Mouse (Mus musculus): ENCODE measurements around the gene Map3k11. TPM values are rescaled to one million over a fixed set of nuclear protein-coding genes. Genes with fewer than 3 reads are reported as not detected.

Map3k11 gene
- polyA plus RNA-seq, 1 experiment, result 19.0 TPM

DNA sequence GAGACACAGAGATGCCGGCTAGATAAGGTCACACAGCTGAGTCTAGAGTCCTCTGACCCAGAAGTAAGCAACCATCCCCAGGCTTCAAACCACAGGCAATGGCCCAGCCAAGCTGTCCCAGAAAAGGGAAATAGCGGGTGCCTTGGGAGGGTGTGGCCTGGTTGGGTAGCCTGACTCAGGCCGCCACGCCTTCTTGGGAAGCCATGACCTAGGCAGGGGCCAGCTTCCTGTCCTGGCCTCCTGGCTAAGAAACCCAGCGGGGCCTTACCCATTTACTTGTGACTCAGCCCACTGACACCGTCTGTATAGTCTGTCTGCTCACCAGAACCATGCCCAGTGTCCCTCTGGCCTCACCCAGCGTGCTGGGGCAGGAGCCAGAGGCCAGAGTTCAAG is 36.0 kb downstream of the Map3k11 start:
- peak overlapping the region; percentile 100 for H3K4me2 ChIP-seq (ENCODE audit: low read depth)
- peak overlapping the region; percentile 15 for H3ac ChIP-seq (ENCODE audit: control insufficient read depth, insufficient read length)
- H3K36me3 ChIP-seq (ENCODE audit: control insufficient read depth, insufficient read depth), result peaks cover 40% of the 10 kb centered on the region
- peaks cover 63% of the 10 kb centered on the region for H3K79me2 ChIP-seq (ENCODE audit: control insufficient read depth, insufficient read depth)
- TF ChIP-seq POLR2AphosphoS2 (IDR thresholded peaks at IDR 0.05; ENCODE audit: insufficient read length, low read depth) (peak; percentile 83), MAX (IDR thresholded peaks at IDR 0.05; ENCODE audit: low read depth) (peak; percentile 32), CEBPB (IDR thresholded peaks at IDR 0.05; ENCODE audit: insufficient read depth, poor library complexity, severe bottlenecking) (no peak), USF1 (IDR thresholded peaks at IDR 0.05; ENCODE audit: low read depth) (no peak), MYOD1 (IDR thresholded peaks at IDR 0.05; ENCODE audit: control insufficient read depth in 1 of 3, insufficient read length in 2 of 3, low read depth in 2 of 3) (peak in 1 of 3 experiments; percentile 38), REST (IDR thresholded peaks at IDR 0.05; ENCODE audit: insufficient read depth, insufficient read length) (no peak), E2F4 (IDR thresholded peaks at IDR 0.05; ENCODE audit: insufficient read depth) (no peak), MYOG (IDR thresholded peaks at IDR 0.05; ENCODE audit: control insufficient read depth in 1 of 3, insufficient read depth in 1 of 3, insufficient read length in 2 of 3, low read depth in 2 of 3) (peak in 1 of 3 experiments; percentile 60), TCF3 (IDR thresholded peaks at IDR 0.05; ENCODE audit: insufficient read length, low read depth) (no peak), TCF12 (IDR thresholded peaks at IDR 0.05; ENCODE audit: insufficient read depth, poor library complexity, severe bottlenecking) (no peak), SRF (IDR thresholded peaks at IDR 0.05; ENCODE audit: control insufficient read depth, insufficient read length, low read depth) (peak; percentile 88), POLR2A (IDR thresholded peaks at IDR 0.05; ENCODE audit: insufficient read length, low read depth) (peak; percentile 89)
- H3K27me3 ChIP-seq (ENCODE audit: control insufficient read depth, insufficient read depth, insufficient read length), result no peaks in the 10 kb centered on the region
- H3K4me3 ChIP-seq, result peak overlapping the region; percentile 93

DNA sequence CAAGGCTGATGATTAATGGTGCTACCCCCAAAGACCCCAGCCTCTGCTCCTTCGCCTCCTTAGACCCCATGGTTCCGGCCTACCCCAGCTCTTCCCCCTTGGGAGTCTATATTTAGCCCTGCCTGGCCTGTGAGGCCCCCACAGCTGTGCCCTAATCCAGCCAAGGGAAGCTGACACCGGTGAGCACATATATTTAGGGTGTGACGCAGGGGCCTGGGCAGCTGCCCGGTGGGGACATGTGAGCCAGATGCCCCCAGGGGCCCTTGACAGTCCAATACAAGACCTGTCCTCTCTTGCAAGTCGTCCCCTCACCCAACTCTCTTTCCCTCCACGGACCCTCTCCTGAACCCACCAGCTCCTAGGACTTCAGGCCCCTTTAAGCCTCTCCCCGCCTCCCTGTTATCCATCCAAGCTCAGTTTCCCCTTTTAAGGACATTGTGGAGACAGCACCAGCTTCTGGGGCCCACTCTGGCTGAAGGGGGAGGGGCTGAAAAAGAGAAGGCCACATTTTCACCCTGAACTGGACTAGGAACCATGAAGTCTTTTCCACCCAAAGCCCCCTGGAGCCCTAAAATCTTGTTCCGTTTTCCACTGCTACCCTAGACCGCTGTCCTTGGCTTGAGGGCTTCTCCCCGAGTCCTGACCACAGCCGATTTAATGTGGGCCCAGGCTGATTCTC is 36.6 kb downstream of the Map3k11 start:
- Histone ChIP-seq H3K79me2 (ENCODE audit: control insufficient read depth, insufficient read depth) (peaks cover 63% of the 10 kb centered on the region), H3K4me2 (ENCODE audit: low read depth) (peak overlapping the region; percentile 100), H3ac (ENCODE audit: control insufficient read depth, insufficient read length) (peak overlapping the region; percentile 15), H3K36me3 (ENCODE audit: control insufficient read depth, insufficient read depth) (peaks cover 34% of the 10 kb centered on the region), H3K4me3 (peak overlapping the region; percentile 93), H3K27me3 (ENCODE audit: control insufficient read depth, insufficient read depth, insufficient read length) (no peaks in the 10 kb centered on the region)
- peak; percentile 79 for TF ChIP-seq TCF12 (IDR thresholded peaks at IDR 0.05; ENCODE audit: insufficient read depth, poor library complexity, severe bottlenecking)
- no peak for TF ChIP-seq POLR2AphosphoS2 (IDR thresholded peaks at IDR 0.05; ENCODE audit: insufficient read length, low read depth)
- TF ChIP-seq CEBPB (IDR thresholded peaks at IDR 0.05; ENCODE audit: insufficient read depth, poor library complexity, severe bottlenecking), result no peak
- TF ChIP-seq E2F4 (IDR thresholded peaks at IDR 0.05; ENCODE audit: insufficient read depth), result no peak
- TF ChIP-seq MAX (IDR thresholded peaks at IDR 0.05; ENCODE audit: low read depth), result no peak
- TF ChIP-seq USF1 (IDR thresholded peaks at IDR 0.05; ENCODE audit: low read depth), result peak; percentile 1
- peak; percentile 32 to 93 (median 83) for TF ChIP-seq MYOD1 (IDR thresholded peaks at IDR 0.05; ENCODE audit: control insufficient read depth in 1 of 3, insufficient read length in 2 of 3, low read depth in 2 of 3)
- TF ChIP-seq MYOG (IDR thresholded peaks at IDR 0.05; ENCODE audit: control insufficient read depth in 1 of 3, insufficient read depth in 1 of 3, insufficient read length in 2 of 3, low read depth in 2 of 3), result peak; percentile 90 to 99 (median 91)
- TF ChIP-seq TCF3 (IDR thresholded peaks at IDR 0.05; ENCODE audit: insufficient read length, low read depth), result peak; percentile 15
- no peak for TF ChIP-seq POLR2A (IDR thresholded peaks at IDR 0.05; ENCODE audit: insufficient read length, low read depth)
- no peak for TF ChIP-seq REST (IDR thresholded peaks at IDR 0.05; ENCODE audit: insufficient read depth, insufficient read length)
- peak; percentile 88 for TF ChIP-seq SRF (IDR thresholded peaks at IDR 0.05; ENCODE audit: control insufficient read depth, insufficient read length, low read depth)

DNA sequence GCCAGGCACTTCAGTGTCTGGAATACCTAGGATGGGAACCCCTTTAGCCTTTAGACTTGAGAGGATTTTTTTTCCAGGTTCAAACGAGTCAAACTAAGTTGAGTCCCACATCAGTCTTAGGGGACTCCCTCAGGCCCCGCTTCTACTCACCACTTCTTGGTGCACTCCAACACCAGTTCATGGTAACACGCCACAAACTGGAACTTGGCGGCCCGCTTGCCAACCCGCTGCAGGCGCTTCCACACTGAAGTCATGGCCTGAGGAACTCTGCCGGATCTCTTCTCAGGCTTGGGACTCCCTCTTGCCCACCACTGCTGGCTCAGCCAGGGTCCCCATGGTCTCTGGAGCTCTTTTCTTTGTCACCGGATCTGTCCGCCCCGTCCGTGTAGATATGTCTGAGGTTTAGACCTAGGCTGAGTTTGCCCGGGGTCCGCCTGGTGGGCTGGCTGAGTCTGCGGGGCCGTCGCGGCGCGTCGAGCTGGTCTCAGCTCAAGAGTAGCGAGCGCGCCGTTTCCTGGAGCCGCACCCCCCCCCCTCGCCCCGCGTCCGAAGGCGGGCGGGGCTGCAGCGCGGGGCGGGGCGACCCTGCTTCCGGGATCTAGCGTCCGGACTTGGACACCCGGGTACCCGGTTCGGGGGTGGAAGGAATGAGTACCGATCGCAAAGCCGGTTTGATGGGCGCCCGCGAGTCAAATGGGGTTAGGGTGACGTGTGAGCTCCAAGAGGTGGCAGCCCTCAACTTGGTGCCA is 37.4 kb downstream of the Map3k11 start, which contains the start of gene Ehbp1l1:
Gene Ehbp1l1 (minus strand): TSS at position 551 of the 749 bp plus-strand sequence.
- H3K36me3 ChIP-seq (ENCODE audit: control insufficient read depth, insufficient read depth), result peaks cover 26% of the 10 kb centered on the region
- peak within 1 kb of the TSS; percentile 15 for H3ac ChIP-seq (ENCODE audit: control insufficient read depth, insufficient read length)
- no peaks in the 10 kb centered on the region for H3K27me3 ChIP-seq (ENCODE audit: control insufficient read depth, insufficient read depth, insufficient read length)
- H3K4me3 ChIP-seq, result peak within 1 kb of the TSS; percentile 93
- H3K4me2 ChIP-seq (ENCODE audit: low read depth), result peak within 1 kb of the TSS; percentile 100
- peaks cover 67% of the 10 kb centered on the region for H3K79me2 ChIP-seq (ENCODE audit: control insufficient read depth, insufficient read depth)
- TF ChIP-seq MYOD1 (IDR thresholded peaks at IDR 0.05; ENCODE audit: control insufficient read depth in 1 of 3, insufficient read length in 2 of 3, low read depth in 2 of 3), result peak in 1 of 3 experiments; percentile 4
- TF ChIP-seq USF1 (IDR thresholded peaks at IDR 0.05; ENCODE audit: low read depth), result no peak
- no peak for TF ChIP-seq CEBPB (IDR thresholded peaks at IDR 0.05; ENCODE audit: insufficient read depth, poor library complexity, severe bottlenecking)
- TF ChIP-seq POLR2A (IDR thresholded peaks at IDR 0.05; ENCODE audit: insufficient read length, low read depth), result peak; percentile 83
- peak; percentile 71 for TF ChIP-seq POLR2AphosphoS2 (IDR thresholded peaks at IDR 0.05; ENCODE audit: insufficient read length, low read depth)
- TF ChIP-seq TCF3 (IDR thresholded peaks at IDR 0.05; ENCODE audit: insufficient read length, low read depth), result no peak

DNA sequence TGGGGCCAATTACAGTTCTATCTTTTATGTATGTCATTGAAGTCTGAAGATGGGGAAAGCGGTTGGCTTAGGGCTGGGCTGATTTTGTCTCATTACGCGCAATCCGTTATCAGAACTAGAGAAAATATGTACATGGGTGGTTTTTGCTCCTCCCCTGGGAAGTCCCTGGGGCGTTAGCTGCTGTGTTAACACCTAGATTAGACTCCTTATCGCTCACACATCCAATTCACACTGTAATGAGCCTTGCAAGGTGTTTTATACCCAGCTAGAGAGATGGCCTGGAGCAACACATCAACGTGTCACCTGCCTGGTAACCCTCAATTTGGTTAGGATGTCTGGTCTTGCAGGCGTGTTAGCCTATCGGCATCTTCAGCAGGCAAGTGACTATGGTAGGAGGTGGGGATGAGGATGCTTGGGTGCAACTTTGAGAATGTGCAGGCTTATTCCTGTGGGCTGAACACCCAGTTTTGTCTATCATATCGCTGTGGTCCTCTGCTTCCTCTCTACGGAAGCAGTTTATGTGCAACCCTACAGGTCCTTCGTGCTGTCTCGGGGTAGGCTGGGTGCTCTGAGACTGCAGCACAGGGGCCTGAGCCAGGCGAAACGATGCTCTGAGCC is 38.5 kb downstream of the Map3k11 start:
- Histone ChIP-seq H3ac (ENCODE audit: control insufficient read depth, insufficient read length) (no peak overlapping the region), H3K79me2 (ENCODE audit: control insufficient read depth, insufficient read depth) (peaks cover 73% of the 10 kb centered on the region), H3K27me3 (ENCODE audit: control insufficient read depth, insufficient read depth, insufficient read length) (no peaks in the 10 kb centered on the region), H3K4me3 (peak overlapping the region; percentile 93), H3K4me2 (ENCODE audit: low read depth) (peak overlapping the region; percentile 97), H3K36me3 (ENCODE audit: control insufficient read depth, insufficient read depth) (peaks cover 19% of the 10 kb centered on the region)
- TF ChIP-seq POLR2AphosphoS2 (IDR thresholded peaks at IDR 0.05; ENCODE audit: insufficient read length, low read depth), result peak; percentile 11
- TF ChIP-seq E2F4 (IDR thresholded peaks at IDR 0.05; ENCODE audit: insufficient read depth), result no peak
